Mouse (Mus musculus): ENCODE measurements at regions not wholly inside any gene's neighbourhood (a gene's known extent, or its start where the extent isn't known, plus 50 kb on each side); places are given as distances from the start of the nearest gene placed in this dataset.

- no peak for DNase-seq (ENCODE audit: low read depth, low spot score)
Observed at GRCm38 (mm10) chr6:50713297-50713696, 59.1 kb upstream of the Npvf start.

GRCm38 (mm10) chr6:50718631-50719030 lies 64.4 kb upstream of the Npvf start:
- DNase-seq (ENCODE audit: low read depth, low spot score), result no peak

- no peak for DNase-seq (ENCODE audit: low read depth, low spot score)
Observed at GRCm38 (mm10) chr6:50720346-50720745, 66.1 kb upstream of the Npvf start.

GRCm38 (mm10) chr6:50725640-50726039 lies 71.4 kb upstream of the Npvf start:
- no peak for DNase-seq (ENCODE audit: low read depth, low spot score)

GRCm38 (mm10) chr6:50726166-50726591 lies 71.9 kb upstream of the Npvf start:
- no peak for DNase-seq (ENCODE audit: low read depth, low spot score)

GRCm38 (mm10) chr6:50730744-50731718 lies 76.8 kb upstream of the Npvf start:
- DNase-seq (ENCODE audit: low read depth, low spot score), result no peak

GRCm38 (mm10) chr6:50734701-50735100 lies 80.5 kb upstream of the Npvf start:
- DNase-seq (ENCODE audit: low read depth, low spot score), result no peak

GRCm38 (mm10) chr6:50735825-50736224 lies 81.6 kb upstream of the Npvf start:
- DNase-seq (ENCODE audit: low read depth, low spot score), result no peak

GRCm38 (mm10) chr6:50742009-50742408 lies 87.8 kb upstream of the Npvf start:
- DNase-seq (ENCODE audit: low read depth, low spot score), result no peak

- DNase-seq (ENCODE audit: low read depth, low spot score), result no peak
Observed at GRCm38 (mm10) chr6:50744462-50745166, 90.4 kb upstream of the Npvf start.

- DNase-seq (ENCODE audit: low read depth, low spot score), result no peak
Observed at GRCm38 (mm10) chr6:50753151-50753550, 98.9 kb upstream of the Npvf start.

- no peak for DNase-seq (ENCODE audit: low read depth, low spot score)
Observed at GRCm38 (mm10) chr6:50754786-50755185, 100.5 kb upstream of the Npvf start.

- no peak for DNase-seq (ENCODE audit: low read depth, low spot score)
Observed at GRCm38 (mm10) chr6:50760367-50760766, 106.1 kb upstream of the Npvf start.

- DNase-seq (ENCODE audit: low read depth, low spot score), result no peak
Observed at GRCm38 (mm10) chr6:50763121-50763520, 108.9 kb upstream of the Npvf start.

- DNase-seq (ENCODE audit: low read depth, low spot score), result no peak
Observed at GRCm38 (mm10) chr6:50766442-50766915, 112.2 kb upstream of the Npvf start.

- no peak for DNase-seq (ENCODE audit: low read depth, low spot score)
Observed at GRCm38 (mm10) chr6:50767126-50767525, 112.9 kb upstream of the Npvf start.

- DNase-seq (ENCODE audit: low read depth, low spot score), result no peak
Observed at GRCm38 (mm10) chr6:50767827-50768226, 113.6 kb upstream of the Npvf start.

- no peak for DNase-seq (ENCODE audit: low read depth, low spot score)
Observed at GRCm38 (mm10) chr6:50769101-50769500, 114.9 kb upstream of the Npvf start.

- DNase-seq (ENCODE audit: low read depth, low spot score), result no peak
Observed at GRCm38 (mm10) chr6:50770481-50770880, 116.2 kb upstream of the Npvf start.

- DNase-seq (ENCODE audit: low read depth, low spot score), result no peak
Observed at GRCm38 (mm10) chr6:50775637-50776036, 121.4 kb upstream of the Npvf start.

GRCm38 (mm10) chr6:50776236-50776832 lies 122.1 kb upstream of the Npvf start:
- no peak for DNase-seq (ENCODE audit: low read depth, low spot score)

GRCm38 (mm10) chr6:50776931-50777495 lies 122.8 kb upstream of the Npvf start:
- peak; percentile 55 for DNase-seq (ENCODE audit: low read depth, low spot score)
